Mouse (Mus musculus) testis, adult 10 weeks (tissue): Measurements from ENCODE around the gene Rgma. TPM values are rescaled to one million over a fixed set of nuclear protein-coding genes. Genes with fewer than 3 reads are reported as not detected.

ENCODE experiments used
- polyA plus RNA-seq: library from polyadenylated mRNA; stranded (reverse); fragments of 350-450 nt; fragmentation: Illumina TruSeq; extraction: RNeasy Lipid Tissue Mini Kit (QIAGEN cat#74804); gene quantifications from one replicate; pipeline ENCODE4 v1.2.3, GENCODE M21; 2014; ENCODE audit warnings: low read depth, low replicate concordance

Gene Rgma
- 0.29 TPM for polyA plus RNA-seq

DNA sequence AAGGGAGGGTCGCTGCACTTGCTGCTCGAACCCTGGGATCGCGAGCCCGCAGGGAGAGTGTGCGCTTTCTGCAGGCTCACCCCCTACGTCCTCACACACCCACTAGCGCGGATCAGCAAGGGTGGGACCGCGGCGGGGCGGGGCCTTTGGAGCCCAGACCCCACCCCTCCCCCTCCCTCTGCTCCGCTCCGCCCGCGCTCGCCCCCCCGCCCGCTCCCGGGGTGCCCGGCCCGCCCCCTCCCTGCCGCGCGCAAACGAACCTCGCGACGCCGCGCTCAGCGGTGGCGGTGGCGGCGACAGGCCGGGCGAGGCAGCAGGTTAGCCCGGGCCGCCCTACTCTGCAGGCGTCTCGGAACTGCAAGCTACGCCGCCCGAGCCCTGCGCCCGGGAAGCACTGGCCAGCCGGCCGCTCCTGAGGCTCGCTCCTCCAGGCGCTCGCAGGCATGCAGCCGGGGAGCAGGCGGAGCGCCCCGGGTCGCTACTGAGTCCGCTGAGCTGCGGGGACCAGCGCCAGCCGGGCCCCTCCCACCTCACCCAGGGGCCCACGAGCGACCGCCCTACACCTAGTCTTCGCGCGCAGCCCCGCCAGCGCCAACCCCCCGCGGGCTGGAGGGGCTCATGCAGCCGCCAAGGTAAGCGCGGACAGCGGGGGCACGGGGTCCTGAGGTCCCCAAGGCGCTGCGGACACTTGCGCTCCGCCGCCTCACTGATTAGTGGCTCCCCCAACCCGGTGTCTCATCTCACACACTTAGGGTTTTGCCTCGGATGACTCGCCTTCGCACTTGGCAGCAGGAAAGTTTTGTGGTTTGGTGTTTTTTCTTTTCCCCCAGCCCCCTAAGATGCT is at the start of gene Rgma:
Gene Rgma, plus strand, starts transcription at position 253 of the 844 bp plus-strand sequence.

Other genes starting within 250 kb of the Rgma start
- 13.5 TPM for gene Chd2, start 166.3 kb downstream of the Rgma start, polyA plus RNA-seq